Mouse (Mus musculus): ENCODE measurements around the gene Fgfr2. TPM values are rescaled to one million over a fixed set of nuclear protein-coding genes. Genes with fewer than 3 reads are reported as not detected.
A peak's percentile ranks its signal among the peaks of the same experiment; 100 is the strongest.

Gene Fgfr2
- polyA plus RNA-seq, 1 experiment from 2014 or later, result 93.4 TPM

GRCm38 (mm10) chr7:132230961-132231360 lies 892.2 kb downstream of the Fgfr2 start:
- H3K4me3 ChIP-seq (replicated peaks; ENCODE audit: low read length), result no peak overlapping the region
- 75% methylated on average over 3 of the region's 3 CpGs for WGBS
- peak overlapping the region; percentile 63 for H3K27ac ChIP-seq (ENCODE audit: low read length)

DNA sequence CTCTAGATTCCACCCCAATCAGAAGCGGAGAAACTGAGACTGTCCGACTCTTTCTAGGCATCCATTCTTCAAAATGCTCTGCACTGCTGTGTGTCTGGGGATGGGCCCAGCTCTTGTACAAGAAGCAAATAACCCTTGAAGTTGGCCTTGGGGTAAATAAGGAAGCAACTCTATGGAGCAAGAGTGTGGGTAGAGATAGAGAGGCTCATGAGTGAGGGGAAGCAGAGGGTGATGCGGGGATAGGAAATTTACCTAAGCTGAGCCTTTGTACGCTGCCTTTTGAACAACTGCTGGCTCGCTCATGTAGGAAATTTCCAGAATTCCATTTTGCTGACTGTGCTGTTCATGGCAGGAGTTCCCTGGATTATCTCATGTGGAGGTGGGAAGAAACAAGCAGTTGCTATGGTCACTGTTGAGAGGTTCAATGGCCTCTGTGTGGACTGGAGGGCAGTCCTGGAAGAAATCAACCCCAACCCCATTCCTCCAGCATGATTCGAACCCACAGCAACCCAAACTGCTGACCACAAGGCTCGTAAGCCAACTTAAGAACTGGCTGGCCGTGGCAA lies 896.0 kb downstream of the Fgfr2 start:
- Histone ChIP-seq H3K36me3 (ENCODE audit: control insufficient read depth, insufficient read depth, low read length) (no peaks in the 10 kb centered on the region), H3K9me3 (replicated peaks; ENCODE audit: control insufficient read depth, low read length) (no peaks in the 10 kb centered on the region), H3K27me3 (ENCODE audit: control insufficient read depth, insufficient read depth, low read length) (no peaks in the 10 kb centered on the region), H3K27ac (ENCODE audit: low read length) (no peak overlapping the region), H3K9ac (ENCODE audit: low read length) (no peak overlapping the region), H3K4me2 (ENCODE audit: low read depth, low read length) (no peak overlapping the region), H3K4me3 (replicated peaks; ENCODE audit: low read length) (no peak overlapping the region), H3K4me1 (ENCODE audit: control insufficient read depth, insufficient read depth, low read length) (peaks cover 6% of the 10 kb centered on the region; the same call in 1 of the 2 replicates)
- no peak for ATAC-seq (ENCODE audit: insufficient read depth, low FRiP score)
- WGBS, result 70% methylated on average over 8 of the region's 8 CpGs

More at GRCm38 (mm10) chr7:132230961-132231360, 892.2 kb downstream of the Fgfr2 start:
- Histone ChIP-seq H3K4me1 (ENCODE audit: control insufficient read depth, insufficient read depth, low read length) (peaks cover 13% of the 10 kb centered on the region), H3K36me3 (ENCODE audit: control insufficient read depth, insufficient read depth, low read length) (no peaks in the 10 kb centered on the region), H3K27me3 (ENCODE audit: control insufficient read depth, insufficient read depth, low read length) (no peaks in the 10 kb centered on the region), H3K9ac (ENCODE audit: low read length) (no peak overlapping the region), H3K9me3 (replicated peaks; ENCODE audit: control insufficient read depth, low read length) (no peaks in the 10 kb centered on the region), H3K4me2 (ENCODE audit: low read depth, low read length) (no peak overlapping the region)
- no peak for ATAC-seq (ENCODE audit: insufficient read depth, low FRiP score)

- peak; percentile 33; the same call in 1 of the 2 replicates for ATAC-seq (ENCODE audit: insufficient read depth, low FRiP score)
- Histone ChIP-seq H3K36me3 (ENCODE audit: control insufficient read depth, insufficient read depth, low read length) (no peaks in the 10 kb centered on the region), H3K4me2 (ENCODE audit: low read depth, low read length) (no peak overlapping the region), H3K9me3 (replicated peaks; ENCODE audit: control insufficient read depth, low read length) (no peaks in the 10 kb centered on the region), H3K4me3 (replicated peaks; ENCODE audit: low read length) (no peak overlapping the region), H3K4me1 (ENCODE audit: control insufficient read depth, insufficient read depth, low read length) (peaks cover 6% of the 10 kb centered on the region; the same call in 1 of the 2 replicates), H3K27ac (ENCODE audit: low read length) (no peak overlapping the region), H3K9ac (ENCODE audit: low read length) (no peak overlapping the region), H3K27me3 (ENCODE audit: control insufficient read depth, insufficient read depth, low read length) (no peaks in the 10 kb centered on the region)
- WGBS, result 55% methylated on average over 6 of the region's 6 CpGs
Measured at GRCm38 (mm10) chr7:132226379-132227074, 896.6 kb downstream of the Fgfr2 start.

DNA sequence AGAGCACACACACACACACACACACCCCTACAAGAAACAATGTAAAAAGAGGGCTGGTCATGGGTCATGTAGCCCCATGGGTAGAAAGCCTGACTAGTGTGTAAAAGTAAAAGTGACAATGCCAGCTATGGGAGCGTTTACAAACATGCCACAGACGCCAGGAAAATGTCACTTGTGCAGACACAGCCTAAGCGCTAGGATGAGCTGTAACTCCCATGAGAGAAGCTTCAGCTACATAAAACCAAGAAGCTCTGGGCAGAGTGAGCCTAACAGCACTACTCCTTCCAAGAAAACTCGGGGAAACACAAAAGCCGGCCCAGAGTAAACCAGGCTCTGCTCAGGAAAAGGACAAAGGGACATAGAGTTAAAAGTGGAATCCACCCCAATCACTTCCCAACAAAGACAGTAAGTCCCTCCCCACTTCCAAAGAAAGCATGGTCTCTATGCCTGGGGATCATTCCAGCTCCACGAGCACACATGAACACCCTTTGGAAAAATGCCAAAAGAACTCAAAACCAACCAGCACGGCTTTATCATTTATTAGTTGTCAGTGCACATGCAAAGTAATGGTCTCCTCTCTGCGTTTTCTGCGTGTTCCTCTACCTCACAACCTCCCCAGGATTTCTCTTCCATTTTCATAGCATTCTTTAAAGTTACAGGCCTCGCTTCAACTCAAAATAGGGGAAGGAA lies 899.6 kb downstream of the Fgfr2 start:
- ATAC-seq (ENCODE audit: insufficient read depth, low FRiP score), result no peak
- Histone ChIP-seq H3K4me1 (ENCODE audit: control insufficient read depth, insufficient read depth, low read length) (peaks cover 6% of the 10 kb centered on the region; the same call in 1 of the 2 replicates), H3K4me2 (ENCODE audit: low read depth, low read length) (no peak overlapping the region), H3K36me3 (ENCODE audit: control insufficient read depth, insufficient read depth, low read length) (no peaks in the 10 kb centered on the region), H3K9ac (ENCODE audit: low read length) (no peak overlapping the region), H3K9me3 (replicated peaks; ENCODE audit: control insufficient read depth, low read length) (no peaks in the 10 kb centered on the region), H3K27ac (ENCODE audit: low read length) (no peak overlapping the region), H3K27me3 (ENCODE audit: control insufficient read depth, insufficient read depth, low read length) (no peaks in the 10 kb centered on the region), H3K4me3 (replicated peaks; ENCODE audit: low read length) (no peak overlapping the region)
- 35% methylated on average over 10 of the region's 10 CpGs for WGBS

- H3K27ac ChIP-seq (ENCODE audit: low read length), result no peak overlapping the region
- H3K4me3 ChIP-seq (replicated peaks; ENCODE audit: low read length), result no peak overlapping the region
- 74% methylated on average over 10 of the region's 10 CpGs for WGBS
- H3K36me3 ChIP-seq (ENCODE audit: control insufficient read depth, insufficient read depth, low read length), result no peaks in the 10 kb centered on the region
- no peaks in the 10 kb centered on the region for H3K4me1 ChIP-seq (ENCODE audit: control insufficient read depth, insufficient read depth, low read length)
- H3K9me3 ChIP-seq (replicated peaks; ENCODE audit: control insufficient read depth, low read length), result no peaks in the 10 kb centered on the region
- H3K4me2 ChIP-seq (ENCODE audit: low read depth, low read length), result no peak overlapping the region
- no peak overlapping the region for H3K9ac ChIP-seq (ENCODE audit: low read length)
- no peaks in the 10 kb centered on the region for H3K27me3 ChIP-seq (ENCODE audit: control insufficient read depth, insufficient read depth, low read length)
- no peak for ATAC-seq (ENCODE audit: insufficient read depth, low FRiP score)
Measured at GRCm38 (mm10) chr7:132214031-132214430, 909.1 kb downstream of the Fgfr2 start.

GRCm38 (mm10) chr7:132213460-132213859 lies 909.7 kb downstream of the Fgfr2 start:
- ATAC-seq (ENCODE audit: insufficient read depth, low FRiP score), result peak; percentile 81
- Histone ChIP-seq H3K4me3 (replicated peaks; ENCODE audit: low read length) (no peak overlapping the region), H3K4me1 (ENCODE audit: control insufficient read depth, insufficient read depth, low read length) (no peaks in the 10 kb centered on the region), H3K9ac (ENCODE audit: low read length) (no peak overlapping the region; the same call in 1 of the 2 replicates), H3K4me2 (ENCODE audit: low read depth, low read length) (no peak overlapping the region), H3K9me3 (replicated peaks; ENCODE audit: control insufficient read depth, low read length) (no peaks in the 10 kb centered on the region), H3K27ac (ENCODE audit: low read length) (no peak overlapping the region), H3K36me3 (ENCODE audit: control insufficient read depth, insufficient read depth, low read length) (no peaks in the 10 kb centered on the region), H3K27me3 (ENCODE audit: control insufficient read depth, insufficient read depth, low read length) (no peaks in the 10 kb centered on the region)
- WGBS, result 5% methylated on average over 8 of the region's 8 CpGs

DNA sequence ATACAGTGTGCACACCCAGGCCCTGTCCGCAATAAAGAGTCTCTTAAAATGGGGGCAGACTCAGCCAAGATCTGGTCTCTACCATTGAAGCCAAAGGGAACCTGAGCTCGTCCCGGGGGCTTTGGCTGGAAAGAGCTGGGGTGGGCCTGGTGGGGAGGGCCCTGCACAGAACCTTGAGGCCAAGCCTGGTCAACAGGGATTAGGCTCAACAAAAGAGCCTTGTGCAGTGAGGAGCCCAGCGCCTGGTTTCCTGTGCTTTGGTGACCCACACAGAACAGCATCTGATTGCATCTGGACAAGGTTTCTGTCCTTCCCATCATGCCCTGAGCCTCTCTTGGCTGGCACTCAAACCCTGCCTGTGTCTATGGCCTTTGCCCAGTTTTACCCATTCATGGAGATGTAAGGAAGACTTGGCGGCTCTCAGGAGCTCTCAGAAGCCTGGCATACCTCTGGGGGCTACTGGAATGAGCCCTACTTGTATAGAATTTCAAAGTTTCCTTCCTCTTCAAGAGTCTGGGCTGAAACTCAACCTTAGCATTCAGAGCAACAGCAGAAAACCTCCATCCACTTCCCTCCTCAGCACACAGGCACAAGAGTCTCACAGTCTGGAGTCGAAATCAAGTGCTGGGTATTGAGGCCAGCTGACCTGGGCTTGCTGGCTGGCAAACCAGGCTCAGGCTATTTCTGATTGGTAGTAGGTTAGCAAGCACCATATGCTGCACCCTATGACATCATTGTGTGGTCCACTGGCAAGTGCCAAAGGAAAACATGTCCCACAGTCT lies 911.0 kb downstream of the Fgfr2 start:
- Histone ChIP-seq H3K4me3 (replicated peaks; ENCODE audit: low read length) (no peak overlapping the region), H3K27ac (ENCODE audit: low read length) (no peak overlapping the region), H3K4me2 (ENCODE audit: low read depth, low read length) (no peak overlapping the region), H3K27me3 (ENCODE audit: control insufficient read depth, insufficient read depth, low read length) (no peaks in the 10 kb centered on the region), H3K36me3 (ENCODE audit: control insufficient read depth, insufficient read depth, low read length) (no peaks in the 10 kb centered on the region), H3K4me1 (ENCODE audit: control insufficient read depth, insufficient read depth, low read length) (no peaks in the 10 kb centered on the region), H3K9me3 (replicated peaks; ENCODE audit: control insufficient read depth, low read length) (no peaks in the 10 kb centered on the region), H3K9ac (ENCODE audit: low read length) (no peak overlapping the region)
- WGBS, result 83% methylated on average over 6 of the region's 6 CpGs
- peak; percentile 18; the same call in 1 of the 2 replicates for ATAC-seq (ENCODE audit: insufficient read depth, low FRiP score)

DNA sequence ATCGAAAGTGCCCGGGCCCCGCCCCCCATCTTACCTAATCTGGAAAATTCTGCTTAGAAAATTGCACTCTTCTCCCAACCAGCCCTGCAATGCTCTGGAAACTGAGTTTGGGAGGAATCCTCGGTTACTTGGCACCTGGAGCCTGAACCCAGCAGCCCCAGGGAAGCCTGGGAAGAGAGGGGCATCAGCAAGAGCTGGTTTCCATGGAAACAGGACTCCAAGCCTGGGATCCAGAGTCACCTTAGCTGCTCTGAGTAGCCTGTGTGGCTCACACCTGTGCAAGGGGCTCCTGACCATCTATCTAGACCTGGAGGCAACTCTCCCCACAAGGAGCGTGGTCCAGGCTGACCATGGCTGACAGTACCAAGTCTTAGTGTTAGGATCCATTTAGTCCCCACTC lies 912.5 kb downstream of the Fgfr2 start:
- Histone ChIP-seq H3K4me1 (ENCODE audit: control insufficient read depth, insufficient read depth, low read length) (no peaks in the 10 kb centered on the region), H3K27me3 (ENCODE audit: control insufficient read depth, insufficient read depth, low read length) (no peaks in the 10 kb centered on the region), H3K9me3 (replicated peaks; ENCODE audit: control insufficient read depth, low read length) (no peaks in the 10 kb centered on the region), H3K36me3 (ENCODE audit: control insufficient read depth, insufficient read depth, low read length) (no peaks in the 10 kb centered on the region), H3K4me2 (ENCODE audit: low read depth, low read length) (no peak overlapping the region), H3K27ac (ENCODE audit: low read length) (no peak overlapping the region), H3K4me3 (replicated peaks; ENCODE audit: low read length) (no peak overlapping the region), H3K9ac (ENCODE audit: low read length) (no peak overlapping the region)
- 78% methylated on average over 5 of the region's 5 CpGs for WGBS
- ATAC-seq (ENCODE audit: insufficient read depth, low FRiP score), result no peak

Data from stomach, embryonic 16.5 days (tissue).